Mouse (Mus musculus) small intestine, adult 2 months (tissue): Measurements from ENCODE around the gene 1110032A03Rik. TPM values are rescaled to one million over a fixed set of nuclear protein-coding genes. Genes with fewer than 3 reads are reported as not detected.

Experiments used
- H3K27ac ChIP-seq: fragments of 200-500 bp; 2 replicates; pipeline ENCODE4 v1.5.1; 2012; ENCODE audit warnings: low read depth, low read length, control low read depth, inconsistent platforms; ENCODE audit not compliant: insufficient read depth
- H3K27me3 ChIP-seq: fragments of 200-500 bp; 2 replicates; pipeline ENCODE4 v1.6.1; 2012; ENCODE audit warnings: mild to moderate bottlenecking, moderate library complexity, low read length, inconsistent platforms; ENCODE audit not compliant: control insufficient read depth, insufficient read depth
- H3K36me3 ChIP-seq: fragments of 200-500 bp; 2 replicates; pipeline ENCODE4 v1.6.1; 2012; ENCODE audit warnings: mild to moderate bottlenecking, low read length, control low read depth, inconsistent platforms; ENCODE audit not compliant: control insufficient read depth, insufficient read depth
- H3K4me1 ChIP-seq: fragments of 200-500 bp; 2 replicates; pipeline ENCODE4 v1.6.1; 2012; ENCODE audit warnings: low read length, inconsistent platforms, mixed read lengths; ENCODE audit not compliant: control insufficient read depth, insufficient read depth, insufficient read length
- H3K4me3 ChIP-seq: fragments of 200-500 bp; 2 replicates; pipeline ENCODE4 v1.5.1; 2012; ENCODE audit warnings: low read depth, mild to moderate bottlenecking, control low read depth, inconsistent platforms, low read length, moderate library complexity
- CTCF ChIP-seq: fragments of 200-500 bp; IDR thresholded peaks from 2 replicates; pipeline ENCODE4 v1.5.1; 2012; ENCODE audit warnings: low read depth, mild to moderate bottlenecking, control low read depth, inconsistent platforms, low read length, moderate library complexity, mixed read lengths; ENCODE audit not compliant: insufficient replicate concordance, insufficient read length; ENCODE audit errors: extremely low read depth
- POLR2A ChIP-seq: fragments of 200-500 bp; IDR thresholded peaks from 2 replicates; pipeline ENCODE4 v1.6.1; 2012; ENCODE audit warnings: low read depth, mild to moderate bottlenecking, control low read depth, inconsistent platforms, low read length, moderate library complexity
- WGBS: fragments of 180-500 bp; shearing (Covaris S2); methylation state at CpG from one replicate; pipeline ENCODE4 v1.1.7; 2018; 5-methylcytosine and 5-hydroxymethylcytosine counted together
- polyA plus RNA-seq: library from polyadenylated mRNA; depleted of rRNA; stranded (reverse); fragments of >200 nt; gene quantifications from 2 replicates; pipeline ENCODE4 v1.2.3, GENCODE M21; 2012

Gene 1110032A03Rik
- polyA plus RNA-seq, 1 experiment, result 20.7 TPM

GRCm38 (mm10) chr9:50745806-50746205 is 29.5 kb downstream of the 1110032A03Rik start:
- H3K27ac ChIP-seq, result peak overlapping the region; percentile 98

GRCm38 (mm10) chr9:50742744-50743143 is 32.6 kb downstream of the 1110032A03Rik start:
- no peak overlapping the region for H3K27ac ChIP-seq
- H3K27me3 ChIP-seq, result no peaks in the 10 kb centered on the region
- no peak overlapping the region for H3K4me3 ChIP-seq
- 76% methylated on average over 2 of the region's 2 CpGs for WGBS
- H3K4me1 ChIP-seq, result peaks cover 8% of the 10 kb centered on the region; the same call in 1 of the 2 replicates
- H3K36me3 ChIP-seq, result peaks cover 11% of the 10 kb centered on the region
- TF ChIP-seq POLR2A, result no peak

More at GRCm38 (mm10) chr9:50745806-50746205, 29.5 kb downstream of the 1110032A03Rik start:
- WGBS, result 13% methylated on average over 7 of the region's 7 CpGs
- no peak for TF ChIP-seq CTCF
- TF ChIP-seq POLR2A, result no peak
- Histone ChIP-seq H3K4me3 (peak overlapping the region; percentile 92), H3K4me1 (peaks cover 5% of the 10 kb centered on the region; the same call in 1 of the 2 replicates), H3K27me3 (no peaks in the 10 kb centered on the region), H3K36me3 (peaks cover 4% of the 10 kb centered on the region; the same call in 1 of the 2 replicates)

- Histone ChIP-seq H3K4me1 (peaks cover 8% of the 10 kb centered on the region; the same call in 1 of the 2 replicates), H3K36me3 (peaks cover 11% of the 10 kb centered on the region), H3K27me3 (no peaks in the 10 kb centered on the region), H3K4me3 (no peak overlapping the region), H3K27ac (no peak overlapping the region)
- no peak for TF ChIP-seq CTCF
- no peak for TF ChIP-seq POLR2A
- whole genome bisulfite sequencing, result 83% methylated on average over 3 of the region's 3 CpGs
Observed at GRCm38 (mm10) chr9:50742261-50742660, 33.1 kb downstream of the 1110032A03Rik start.

GRCm38 (mm10) chr9:50740867-50741784 is 34.2 kb downstream of the 1110032A03Rik start:
- Histone ChIP-seq H3K36me3 (peaks cover 11% of the 10 kb centered on the region), H3K27me3 (no peaks in the 10 kb centered on the region), H3K27ac (no peak overlapping the region), H3K4me1 (peaks cover 6% of the 10 kb centered on the region; the same call in 1 of the 2 replicates), H3K4me3 (no peak overlapping the region)
- no peak for TF ChIP-seq POLR2A
- TF ChIP-seq CTCF, result no peak
- WGBS, result 89% methylated on average over 14 of the region's 14 CpGs

GRCm38 (mm10) chr9:50738914-50739870 is 36.1 kb downstream of the 1110032A03Rik start, which contains the start of gene Dixdc1:
Dixdc1 (minus strand) TSS chr9:50739517.
- H3K36me3 ChIP-seq, result peaks cover 11% of the 10 kb centered on the region
- peak within 1 kb of the TSS; percentile 31 for H3K4me3 ChIP-seq
- TF ChIP-seq POLR2A, result peak; percentile 40; the same call in 1 of the 2 replicates
- TF ChIP-seq CTCF, result no peak
- H3K27me3 ChIP-seq, result no peaks in the 10 kb centered on the region
- H3K27ac ChIP-seq, result peak within 1 kb of the TSS; percentile 29; the same call in 1 of the 2 replicates
- WGBS, result 7% methylated on average over 35 of the region's 36 CpGs
- H3K4me1 ChIP-seq, result peaks cover 3% of the 10 kb centered on the region; the same call in 1 of the 2 replicates

- no peak overlapping the region for H3K4me3 ChIP-seq
- 5% methylated on average over 9 of the region's 9 CpGs for WGBS
- no peaks in the 10 kb centered on the region for H3K27me3 ChIP-seq
- H3K27ac ChIP-seq, result no peak overlapping the region
- peaks cover 3% of the 10 kb centered on the region; the same call in 1 of the 2 replicates for H3K4me1 ChIP-seq
- TF ChIP-seq CTCF (peak; percentile 50; the same call in 1 of the 2 replicates), POLR2A (no peak)
- 0 out of 2 replicates have a peak, but pooled peaks cover 2% of the 10 kb centered on the region for H3K36me3 ChIP-seq
Observed at GRCm38 (mm10) chr9:50734989-50735388, 40.3 kb downstream of the 1110032A03Rik start.
